ENCODE assay signal across 8 mouse cellular contexts in the genomic region with DNA sequence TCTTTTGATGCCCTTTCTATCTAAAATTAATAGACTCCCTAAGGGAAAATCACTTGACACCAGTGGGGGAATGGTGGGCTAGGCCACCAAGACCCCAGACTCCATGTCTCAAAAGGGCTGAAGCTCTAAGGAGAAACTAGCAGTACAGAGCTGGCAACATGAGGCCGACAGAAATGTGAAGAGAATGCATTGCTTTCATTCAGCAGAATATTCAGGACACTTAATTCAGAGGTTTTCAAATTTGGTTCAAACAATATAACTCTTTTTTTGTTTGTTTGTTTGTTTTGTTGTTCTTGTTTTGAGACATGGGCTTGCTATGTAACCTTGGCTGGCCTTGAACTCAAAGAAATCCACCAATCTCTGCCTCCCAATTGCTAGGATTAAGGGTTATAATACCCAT. TPM values are rescaled to one million over a fixed set of nuclear protein-coding genes. Genes with fewer than 3 reads are reported as not detected.
DNase-seq lines count a peak whose midpoint lies in the region; ATAC-seq lines count a peak whose summit lies in the region.

A gene (minus strand): TSS at position 101 of the 400 bp plus-strand sequence.

- peaks cover 8% of the 10 kb centered on the region for H3K27me3 ChIP-seq in lung, embryonic 16.5 days (ENCODE audit: control insufficient read depth, insufficient read depth, low read depth, low read length)
- H3K27me3 ChIP-seq in embryonic facial prominence, embryonic 14.5 days (replicated peaks; ENCODE audit: control insufficient read depth, insufficient read depth, low read length), result peaks cover 6% of the 10 kb centered on the region; the same call in 1 of the 2 replicates
- H3K27me3 ChIP-seq in heart, embryonic 16.5 days (ENCODE audit: control insufficient read depth, insufficient read depth, low read length), result no peaks in the 10 kb centered on the region
- H3K27me3 ChIP-seq in neural tube, embryonic 14.5 days (ENCODE audit: control insufficient read depth, insufficient read depth, low read length), result no peaks in the 10 kb centered on the region

- 88% methylated on average over 1 of the region's 1 CpGs for WGBS in lung, embryonic 16.5 days
- 78% methylated on average over 1 of the region's 1 CpGs for WGBS in embryonic facial prominence, embryonic 14.5 days
- 81% methylated on average over 1 of the region's 1 CpGs for WGBS in heart, embryonic 16.5 days
- 95% methylated on average over 1 of the region's 1 CpGs for WGBS in neural tube, embryonic 14.5 days

- H3K4me3 ChIP-seq in lung, embryonic 16.5 days (ENCODE audit: low read length), result peak within 1 kb of the TSS; percentile 99
- peak within 1 kb of the TSS; percentile 99 for H3K4me3 ChIP-seq in embryonic facial prominence, embryonic 14.5 days (ENCODE audit: low read depth, low read length)
- H3K4me3 ChIP-seq in heart, embryonic 16.5 days (ENCODE audit: low read length), result peak within 1 kb of the TSS; percentile 99
- peak within 1 kb of the TSS; percentile 97 for H3K4me3 ChIP-seq in neural tube, embryonic 14.5 days (ENCODE audit: low read depth, low read length)

- intact Hi-C loops in left cerebral cortex, postnatal 4 days (cut with DNase I), result no loop called here

- H3K4me2 ChIP-seq in lung, embryonic 16.5 days (ENCODE audit: low read depth, low read length), result peak within 1 kb of the TSS; percentile 26
- peak within 1 kb of the TSS; percentile 65 for H3K4me2 ChIP-seq in embryonic facial prominence, embryonic 14.5 days (ENCODE audit: low read depth, low read length)
- H3K4me2 ChIP-seq in heart, embryonic 16.5 days (ENCODE audit: low read depth, low read length), result peak within 1 kb of the TSS; percentile 91
- no peak within 1 kb of the TSS for H3K4me2 ChIP-seq in neural tube, embryonic 14.5 days (ENCODE audit: low read depth, low read length)

- no peaks in the 10 kb centered on the region for H3K9me3 ChIP-seq in lung, embryonic 16.5 days (ENCODE audit: control insufficient read depth, low read length)
- no peaks in the 10 kb centered on the region for H3K9me3 ChIP-seq in embryonic facial prominence, embryonic 14.5 days (ENCODE audit: control insufficient read depth, low read length)
- H3K9me3 ChIP-seq in heart, embryonic 16.5 days (replicated peaks; ENCODE audit: control insufficient read depth, low read length), result no peaks in the 10 kb centered on the region
- H3K9me3 ChIP-seq in neural tube, embryonic 14.5 days (ENCODE audit: control insufficient read depth, low read length), result no peaks in the 10 kb centered on the region

- DNase-seq in lung, postnatal 36 days, result no peak
- no peak for DNase-seq in embryonic facial prominence, embryonic 14.5 days (ENCODE audit: low spot score)
- DNase-seq in left cerebral cortex, postnatal 4 days, result no peak
- DNase-seq in right cerebral cortex, adult 2 months (ENCODE audit: low spot score in 2 of 2), result no peak
- DNase-seq in spleen, adult 18-20 months, result no peak

- 0 out of 2 replicates have a peak within 1 kb of the TSS, but pooled peaks have one; percentile 31 for H3K27ac ChIP-seq in lung, embryonic 16.5 days (ENCODE audit: low read length)
- peak within 1 kb of the TSS; percentile 86; the same call in 1 of the 2 replicates for H3K27ac ChIP-seq in embryonic facial prominence, embryonic 14.5 days (replicated peaks; ENCODE audit: low read depth, low read length)
- no peak within 1 kb of the TSS; the same call in 1 of the 2 replicates for H3K27ac ChIP-seq in heart, embryonic 16.5 days (ENCODE audit: low read length)
- no peak within 1 kb of the TSS for H3K27ac ChIP-seq in neural tube, embryonic 14.5 days (ENCODE audit: low read depth, low read length)

- peaks cover 11% of the 10 kb centered on the region for H3K4me1 ChIP-seq in lung, embryonic 16.5 days (replicated peaks; ENCODE audit: control insufficient read depth, insufficient read depth, low read length)
- H3K4me1 ChIP-seq in embryonic facial prominence, embryonic 14.5 days (ENCODE audit: control insufficient read depth, insufficient read depth, low read length), result peaks cover 7% of the 10 kb centered on the region; the same call in 1 of the 2 replicates
- H3K4me1 ChIP-seq in heart, embryonic 16.5 days (ENCODE audit: control insufficient read depth, insufficient read depth, low read length), result peaks cover 17% of the 10 kb centered on the region
- H3K4me1 ChIP-seq in neural tube, embryonic 14.5 days (ENCODE audit: control insufficient read depth, insufficient read depth, low read length), result peaks cover 11% of the 10 kb centered on the region

- H3K9ac ChIP-seq in lung, embryonic 16.5 days (ENCODE audit: low read length), result peak within 1 kb of the TSS; percentile 100
- peak within 1 kb of the TSS; percentile 100 for H3K9ac ChIP-seq in embryonic facial prominence, embryonic 14.5 days (ENCODE audit: low read depth, low read length)
- H3K9ac ChIP-seq in heart, embryonic 16.5 days (ENCODE audit: low read length), result peak within 1 kb of the TSS; percentile 100
- no peak within 1 kb of the TSS for H3K9ac ChIP-seq in neural tube, embryonic 14.5 days (replicated peaks; ENCODE audit: low read depth, low read length)

- no peaks in the 10 kb centered on the region for H3K36me3 ChIP-seq in lung, embryonic 16.5 days (ENCODE audit: control insufficient read depth, insufficient read depth, low read length)
- H3K36me3 ChIP-seq in embryonic facial prominence, embryonic 14.5 days (ENCODE audit: control insufficient read depth, insufficient read depth, low read length), result 0 out of 2 replicates have a peak, but pooled peaks cover 4% of the 10 kb centered on the region
- H3K36me3 ChIP-seq in heart, embryonic 16.5 days (ENCODE audit: control insufficient read depth, insufficient read depth), result no peaks in the 10 kb centered on the region
- H3K36me3 ChIP-seq in neural tube, embryonic 14.5 days (ENCODE audit: control insufficient read depth, insufficient read depth, low read length), result no peaks in the 10 kb centered on the region

- ATAC-seq in lung, embryonic 16.5 days (ENCODE audit: low read depth), result no peak
- ATAC-seq in embryonic facial prominence, embryonic 14.5 days (ENCODE audit: low read depth), result no peak
- ATAC-seq in heart, embryonic 16.5 days (replicated peaks; ENCODE audit: extremely low read depth, insufficient read depth, low FRiP score), result no peak
- ATAC-seq in neural tube, embryonic 14.5 days (ENCODE audit: low read depth), result no peak

RNA-seq across cellular contexts. Expression of the gene that starts here (rescaled TPM):
- 330 and 339 TPM in 2 replicates for polyA plus RNA-seq in lung, embryonic 16.5 days (2015; fragmentation: Nextera tagmentation; extraction: Ambion mirVana)
- 301 and 303 TPM in 2 replicates for polyA plus RNA-seq in embryonic facial prominence, embryonic 14.5 days (2014; fragmentation: Nextera tagmentation; extraction: Ambion mirVana)
- 268 and 284 TPM in 2 replicates for polyA plus RNA-seq in heart, embryonic 16.5 days (2015; fragmentation: Nextera tagmentation; extraction: Ambion mirVana)
- 100 to 1,000 TPM; 161 to 164 TPM for total RNA-seq in left cerebral cortex, postnatal 4 days (2021)
- 280 and 285 TPM in 2 replicates for polyA plus RNA-seq in neural tube, embryonic 14.5 days (2014; fragmentation: Nextera tagmentation; extraction: Ambion mirVana)

Comparison
In these comparisons a context has a peak if more than half of its experiments do, and no peak if none do; other contexts are left out.
1. H3K27ac ChIP-seq: peak in lung, embryonic 16.5 days (single experiment) and embryonic facial prominence, embryonic 14.5 days (single experiment); none in heart, embryonic 16.5 days (single experiment) and neural tube, embryonic 14.5 days (single experiment).
2. Peak in every context shown above with its lines, with median percentiles within 50 percentile points of each other: H3K4me3 ChIP-seq.